Mouse (Mus musculus) hindbrain, postnatal 0 days (tissue): ENCODE data around the gene Ehbp1. TPM values are rescaled to one million over a fixed set of nuclear protein-coding genes. Genes with fewer than 3 reads are reported as not detected.
A peak's percentile ranks its signal among the peaks of the same experiment; 100 is the strongest.

Experiments used
- ATAC-seq: fragments of 200-750 bp; cut with Nextera tagmentation; 2 replicates; pipeline ENCODE4 v1.8.0; 2017; ENCODE audit warnings: mild to moderate bottlenecking, moderate TSS enrichment, moderate library complexity
- DNase-seq: peaks from one replicate; pipeline ENCODE4 v3.0.0-alpha.2; 2015; ENCODE audit warnings: low spot score
- H3K27ac ChIP-seq: fragments of 300-500 bp; sonication (generic); 2 replicates; pipeline ENCODE4 v1.5.1; 2014; ENCODE audit warnings: mild to moderate bottlenecking
- H3K27me3 ChIP-seq: fragments of 300-500 bp; sonication (generic); 2 replicates; pipeline ENCODE4 v1.6.1; 2014; ENCODE audit warnings: low read length, mixed read lengths; ENCODE audit not compliant: insufficient read depth
- H3K36me3 ChIP-seq: fragments of 300-500 bp; sonication (generic); 2 replicates; pipeline ENCODE4 v1.6.1; 2014; ENCODE audit warnings: low read length, mixed read lengths; ENCODE audit not compliant: insufficient read depth
- H3K4me1 ChIP-seq: fragments of 300-500 bp; sonication (generic); 2 replicates; pipeline ENCODE4 v1.6.1; 2014; ENCODE audit warnings: antibody characterized with exemption, low read length, mixed read lengths; ENCODE audit not compliant: insufficient read depth
- H3K4me2 ChIP-seq: fragments of 300-500 bp; sonication (generic); 2 replicates; pipeline ENCODE4 v1.6.1; 2014; ENCODE audit warnings: low read depth, mild to moderate bottlenecking, low read length, moderate library complexity, mixed read lengths
- H3K4me3 ChIP-seq: fragments of 300-500 bp; sonication (generic); 2 replicates; pipeline ENCODE4 v1.5.1; 2014; ENCODE audit warnings: low read length
- H3K9ac ChIP-seq: fragments of 300-500 bp; sonication (generic); replicated peaks from 2 replicates; pipeline ENCODE4 v1.6.1; 2014; ENCODE audit warnings: mild to moderate bottlenecking, low read length, moderate library complexity, mixed read lengths
- H3K9me3 ChIP-seq: fragments of 300-500 bp; sonication (generic); 2 replicates; pipeline ENCODE4 v1.6.1; 2016; ENCODE audit warnings: low read length, mixed read lengths
- CTCF ChIP-seq: IDR thresholded peaks from 2 replicates; pipeline ENCODE4 v1.5.1; 2016; ENCODE audit warnings: antibody characterized with exemption, control low read depth, low read depth
- WGBS: fragments of 180-500 bp; shearing (Covaris S2); extraction: QIAGEN DNeasy Blood & Tissue Kit; methylation state at CpG from one replicate; pipeline ENCODE4 v1.1.7; 2014; 5-methylcytosine and 5-hydroxymethylcytosine counted together
- polyA plus RNA-seq: library from polyadenylated mRNA; unstranded; fragments of >200 nt; fragmentation: Nextera tagmentation; extraction: Ambion mirVana; gene quantifications from 2 replicates; pipeline ENCODE4 v1.2.1, GENCODE M21; 2015
- total RNA-seq: library from RNA; depleted of rRNA; stranded (reverse); fragments of >200 nt; gene quantifications from 2 replicates; pipeline ENCODE4 v1.2.3, GENCODE M21; 2014

Ehbp1 gene
- total and polyA plus RNA-seq, 2 experiments from 2014 or later = 14.9 to 19.4 TPM

GRCm38 (mm10) chr11:22206191-22206590 lies 135.9 kb downstream of the Ehbp1 start:
- Histone ChIP-seq H3K27ac (0 out of 2 replicates have a peak overlapping the region, but pooled peaks have one; percentile 7), H3K9ac (no peak overlapping the region), H3K4me3 (no peak overlapping the region), H3K4me2 (no peak overlapping the region), H3K27me3 (no peaks in the 10 kb centered on the region), H3K4me1 (no peaks in the 10 kb centered on the region), H3K36me3 (no peaks in the 10 kb centered on the region), H3K9me3 (no peaks in the 10 kb centered on the region)
- no peak for DNase-seq
- WGBS = 30% methylated on average over 2 of the region's 2 CpGs
- no peak for ATAC-seq
- no peak for TF ChIP-seq CTCF

GRCm38 (mm10) chr11:22203413-22203812 lies 138.7 kb downstream of the Ehbp1 start:
- ATAC-seq (no peak), DNase-seq (no peak)
- H3K9me3 ChIP-seq = no peaks in the 10 kb centered on the region
- H3K9ac ChIP-seq = no peak overlapping the region
- H3K4me3 ChIP-seq = no peak overlapping the region
- no peaks in the 10 kb centered on the region for H3K27me3 ChIP-seq
- TF ChIP-seq CTCF = no peak
- no peak overlapping the region for H3K27ac ChIP-seq
- H3K36me3 ChIP-seq = no peaks in the 10 kb centered on the region
- H3K4me2 ChIP-seq = no peak overlapping the region
- no peaks in the 10 kb centered on the region for H3K4me1 ChIP-seq
- WGBS = 83% methylated on average over 5 of the region's 5 CpGs

GRCm38 (mm10) chr11:22201125-22201524 lies 141.0 kb downstream of the Ehbp1 start:
- TF ChIP-seq CTCF = no peak
- WGBS = 84% methylated on average over 8 of the region's 8 CpGs

GRCm38 (mm10) chr11:22199881-22200280 lies 142.2 kb downstream of the Ehbp1 start:
- H3K4me1 ChIP-seq = no peaks in the 10 kb centered on the region
- 60% methylated on average over 3 of the region's 3 CpGs for WGBS
- DNase-seq = no peak

More at GRCm38 (mm10) chr11:22201125-22201524, 141.0 kb downstream of the Ehbp1 start:
- Histone ChIP-seq H3K4me2 (no peak overlapping the region), H3K4me1 (no peaks in the 10 kb centered on the region), H3K4me3 (no peak overlapping the region), H3K9ac (no peak overlapping the region), H3K27ac (no peak overlapping the region), H3K9me3 (no peaks in the 10 kb centered on the region), H3K27me3 (no peaks in the 10 kb centered on the region), H3K36me3 (no peaks in the 10 kb centered on the region)
- ATAC-seq = no peak
- no peak for DNase-seq

GRCm38 (mm10) chr11:22198406-22198805 lies 143.7 kb downstream of the Ehbp1 start:
- no peak overlapping the region for H3K9ac ChIP-seq
- no peaks in the 10 kb centered on the region for H3K9me3 ChIP-seq
- no peak overlapping the region for H3K4me3 ChIP-seq
- ATAC-seq (no peak), DNase-seq (no peak)
- H3K4me1 ChIP-seq = no peaks in the 10 kb centered on the region
- no peaks in the 10 kb centered on the region for H3K36me3 ChIP-seq
- WGBS = 39% methylated on average over 6 of the region's 6 CpGs
- TF ChIP-seq CTCF = no peak
- H3K27ac ChIP-seq = no peak overlapping the region
- H3K4me2 ChIP-seq = no peak overlapping the region
- no peaks in the 10 kb centered on the region for H3K27me3 ChIP-seq

More at GRCm38 (mm10) chr11:22199881-22200280, 142.2 kb downstream of the Ehbp1 start:
- Histone ChIP-seq H3K9me3 (no peaks in the 10 kb centered on the region), H3K36me3 (no peaks in the 10 kb centered on the region), H3K4me3 (no peak overlapping the region), H3K4me2 (no peak overlapping the region), H3K27ac (no peak overlapping the region), H3K9ac (no peak overlapping the region), H3K27me3 (no peaks in the 10 kb centered on the region)
- no peak for ATAC-seq
- TF ChIP-seq CTCF = no peak

- H3K4me2 ChIP-seq = no peak overlapping the region
- WGBS = 70% methylated on average over 6 of the region's 6 CpGs
- ATAC-seq = no peak
- H3K9me3 ChIP-seq = no peaks in the 10 kb centered on the region
- H3K4me3 ChIP-seq = no peak overlapping the region
- H3K36me3 ChIP-seq = no peaks in the 10 kb centered on the region
- no peak for TF ChIP-seq CTCF
- H3K4me1 ChIP-seq = no peaks in the 10 kb centered on the region
- no peak overlapping the region for H3K27ac ChIP-seq
- H3K9ac ChIP-seq = no peak overlapping the region
- DNase-seq = no peak
- no peaks in the 10 kb centered on the region for H3K27me3 ChIP-seq
These were observed 144.2 kb downstream of the Ehbp1 start for GRCm38 (mm10) chr11:22197935-22198334.

GRCm38 (mm10) chr11:22196776-22197175 lies 145.3 kb downstream of the Ehbp1 start:
- H3K27ac ChIP-seq = no peak overlapping the region

More at GRCm38 (mm10) chr11:22196776-22197175, 145.3 kb downstream of the Ehbp1 start:
- no peak overlapping the region for H3K4me3 ChIP-seq
- no peaks in the 10 kb centered on the region for H3K36me3 ChIP-seq
- H3K9me3 ChIP-seq = no peaks in the 10 kb centered on the region
- no peak for TF ChIP-seq CTCF
- no peak overlapping the region for H3K9ac ChIP-seq
- H3K4me1 ChIP-seq = no peaks in the 10 kb centered on the region
- DNase-seq (no peak), ATAC-seq (no peak)
- no peaks in the 10 kb centered on the region for H3K27me3 ChIP-seq
- no peak overlapping the region for H3K4me2 ChIP-seq
- 64% methylated on average over 4 of the region's 4 CpGs for WGBS
